Mouse (Mus musculus): ENCODE data around the gene Cpd.

Cpd gene

DNA sequence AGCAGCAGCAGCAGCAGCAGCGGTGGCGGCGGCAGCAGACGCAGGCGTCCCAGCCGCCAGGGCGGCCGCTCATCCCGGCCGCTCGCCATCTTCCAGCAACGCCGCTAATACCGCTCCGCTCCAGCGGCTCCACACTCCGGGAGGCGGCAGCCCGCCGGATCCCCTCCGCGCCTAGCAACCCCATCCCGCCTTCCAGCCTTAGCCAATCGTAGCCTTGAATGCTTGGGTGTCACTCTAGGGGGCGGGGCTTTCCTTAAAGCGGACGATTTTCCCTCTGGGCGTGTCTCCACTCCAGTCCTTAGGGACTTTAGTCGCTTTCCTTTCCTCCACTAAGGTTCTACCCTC, at the start of gene Cpd:
TSS of gene Cpd (minus strand) at position 141 of the 345 bp plus-strand sequence.
- peak; percentile 85 for DNase-seq (ENCODE audit: low spot score)

DNA sequence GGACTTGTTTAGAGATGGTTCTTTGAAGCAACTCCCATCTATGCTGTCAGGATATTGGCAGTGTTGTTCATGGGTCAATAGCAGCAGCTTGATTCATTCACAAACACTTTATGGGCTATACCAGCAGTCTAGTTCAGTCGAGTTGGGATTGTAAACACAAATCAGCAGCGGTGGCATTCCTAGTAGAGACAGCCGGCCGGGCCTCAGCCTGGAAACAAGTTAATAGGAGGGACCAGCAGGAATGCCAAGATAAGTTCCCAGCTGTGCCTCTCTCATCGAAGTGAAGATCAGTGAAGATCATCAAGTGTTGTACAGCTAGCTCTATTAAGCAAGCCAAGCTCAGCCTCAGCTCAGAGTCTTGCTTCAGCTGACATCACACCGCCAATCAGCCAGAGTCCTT, 49.5 kb upstream of the Cpd start:
- no peak for DNase-seq (ENCODE audit: low spot score)

DNA sequence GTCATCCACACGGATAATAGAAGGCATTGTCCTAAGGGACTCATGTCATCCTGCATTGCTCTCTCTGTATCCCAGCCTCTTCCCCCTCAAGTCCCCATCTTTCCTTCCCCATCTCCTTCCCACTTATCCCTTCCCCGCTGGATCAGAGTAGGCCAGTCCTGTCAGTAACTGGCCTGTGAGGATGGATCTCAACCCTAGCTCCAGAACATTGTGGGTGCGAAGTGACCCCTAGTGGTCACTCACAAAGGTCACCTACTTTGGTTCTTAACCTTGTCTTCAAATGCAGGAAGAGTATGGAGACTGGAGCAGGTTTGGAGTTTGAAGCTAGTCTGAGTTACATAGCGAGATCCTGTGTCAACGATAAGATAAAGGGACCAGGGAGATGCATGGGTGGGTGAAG, 47.4 kb upstream of the Cpd start:
- no peak for DNase-seq (ENCODE audit: low spot score)

DNA sequence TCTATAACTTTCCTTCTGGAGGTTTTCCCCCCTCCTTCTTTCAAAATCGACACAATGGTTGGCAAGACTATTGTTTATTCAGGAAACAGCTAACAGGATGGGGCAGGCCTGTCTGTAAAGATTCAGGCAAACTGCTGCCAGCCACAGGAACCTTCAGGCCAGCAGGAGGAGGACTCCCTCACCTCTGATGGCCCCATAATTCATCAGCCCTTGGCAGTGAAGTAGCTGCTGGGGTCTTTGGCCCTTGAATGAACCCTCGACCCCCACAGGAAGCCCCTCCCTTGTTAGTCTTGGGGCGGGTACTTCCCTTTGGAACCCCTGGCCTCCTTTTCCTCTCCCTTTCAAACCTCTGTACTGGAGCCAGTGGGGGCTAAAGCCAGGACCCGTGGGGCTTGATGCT, 46.8 kb upstream of the Cpd start:
- no peak for DNase-seq (ENCODE audit: low spot score)

DNA sequence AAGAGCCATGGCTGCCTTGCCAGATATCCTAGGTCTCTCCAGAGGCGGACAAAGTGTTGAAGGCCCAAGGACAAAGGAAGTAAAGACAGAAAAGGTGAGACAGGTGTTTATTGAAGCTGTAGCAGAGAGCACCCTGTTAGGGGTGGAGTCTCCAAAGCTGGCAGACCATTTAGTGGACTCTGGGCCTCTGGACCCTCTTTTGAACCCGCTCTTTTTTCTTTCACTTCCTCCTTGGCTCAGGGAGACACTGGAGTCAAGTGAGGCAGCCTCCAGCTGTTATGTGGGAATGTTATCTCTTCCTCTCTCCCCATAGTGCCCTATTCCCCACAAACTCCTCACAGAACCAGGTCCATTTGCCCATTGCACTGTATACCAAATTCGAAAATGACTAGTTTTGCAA, 46.2 kb upstream of the Cpd start:
- DNase-seq (ENCODE audit: low spot score) = no peak

DNA sequence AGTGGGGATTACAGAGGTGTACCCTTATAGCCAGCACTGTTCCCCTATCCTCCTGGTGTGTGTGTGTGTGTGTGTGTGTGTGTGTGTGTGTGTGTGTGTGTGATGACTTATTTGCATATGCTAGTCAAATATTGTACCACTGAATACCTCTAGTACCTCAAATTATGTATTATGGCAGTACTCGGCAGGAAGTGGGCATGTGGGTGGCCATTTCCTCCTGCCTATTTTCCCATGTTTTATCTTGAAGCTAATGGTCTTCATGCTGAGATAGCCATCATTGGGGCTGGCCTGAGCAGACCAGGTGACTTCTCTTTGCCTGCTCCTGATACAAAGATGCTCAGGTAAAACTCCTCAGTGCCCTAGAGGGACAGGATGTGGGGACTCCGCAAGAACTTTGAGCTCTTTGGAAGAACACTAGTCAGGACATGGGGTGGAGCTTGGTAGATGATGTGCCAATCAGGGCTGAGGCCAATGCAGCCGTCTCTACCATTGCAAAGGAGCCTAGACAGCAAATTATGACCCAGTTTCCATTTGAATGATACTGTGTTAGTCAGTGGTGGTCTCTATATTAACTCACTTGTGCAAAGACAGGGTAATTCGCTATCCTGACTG, 45.0 kb upstream of the Cpd start:
- DNase-seq (ENCODE audit: low spot score) = no peak

DNA sequence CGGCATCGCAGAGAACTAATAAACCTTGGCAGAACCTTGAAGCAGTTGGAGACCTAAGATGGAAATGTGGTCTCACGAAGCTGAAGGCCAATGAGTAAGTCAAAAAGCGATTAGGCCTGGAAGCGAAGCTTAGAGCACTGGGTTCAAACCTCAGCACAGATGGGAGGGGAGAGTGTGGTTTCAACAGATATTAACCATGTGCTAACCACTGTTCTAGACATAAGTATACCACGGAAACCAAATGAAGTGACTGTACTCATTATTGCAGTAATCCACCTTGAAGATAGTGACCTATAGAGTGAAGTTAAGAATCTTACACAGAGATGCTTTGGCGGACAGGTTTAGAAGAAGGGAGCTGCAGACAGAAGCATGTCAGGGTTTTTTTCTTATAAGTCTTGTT, 44.4 kb upstream of the Cpd start:
- DNase-seq (ENCODE audit: low spot score) = no peak

DNA sequence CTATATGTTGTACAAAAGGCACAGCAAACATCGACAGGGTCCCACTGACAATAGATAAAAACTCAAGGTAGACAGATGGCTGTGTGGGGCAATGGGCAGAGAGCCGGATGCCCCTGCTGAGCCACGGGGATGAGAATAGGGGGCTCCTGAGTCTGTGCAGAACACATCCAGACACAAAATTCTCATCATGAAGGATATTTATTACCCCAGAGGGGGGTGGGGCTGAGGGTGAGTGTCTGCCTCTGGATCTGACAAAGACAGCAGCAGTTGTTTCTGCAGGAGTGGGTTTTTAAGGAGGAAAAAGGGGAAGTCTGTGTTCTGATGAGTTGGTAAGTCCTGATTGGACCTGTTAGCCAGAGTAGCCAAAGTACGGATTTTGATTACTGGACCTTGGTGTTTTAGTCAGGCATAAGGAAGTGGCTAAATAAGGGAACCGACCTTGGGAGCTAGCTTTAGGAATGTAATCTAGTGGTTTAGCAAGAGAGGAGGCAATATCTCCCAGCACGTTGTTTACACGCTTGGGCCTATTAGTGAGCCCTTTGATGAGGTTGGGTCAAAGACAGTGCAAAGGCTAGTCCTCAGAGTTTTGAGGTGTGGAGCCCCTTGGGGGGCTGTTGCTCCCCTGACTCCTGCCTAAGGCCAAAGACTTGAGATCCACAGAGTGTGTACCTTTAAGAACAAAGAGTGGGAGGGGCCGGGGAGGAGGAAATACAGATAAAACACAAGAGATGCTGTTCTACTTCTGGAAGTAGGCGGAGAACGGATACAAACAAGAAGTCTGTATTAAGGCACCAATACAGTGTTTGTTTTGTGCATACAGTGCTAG, 42.7 kb upstream of the Cpd start:
- DNase-seq (ENCODE audit: low spot score) = no peak

DNA sequence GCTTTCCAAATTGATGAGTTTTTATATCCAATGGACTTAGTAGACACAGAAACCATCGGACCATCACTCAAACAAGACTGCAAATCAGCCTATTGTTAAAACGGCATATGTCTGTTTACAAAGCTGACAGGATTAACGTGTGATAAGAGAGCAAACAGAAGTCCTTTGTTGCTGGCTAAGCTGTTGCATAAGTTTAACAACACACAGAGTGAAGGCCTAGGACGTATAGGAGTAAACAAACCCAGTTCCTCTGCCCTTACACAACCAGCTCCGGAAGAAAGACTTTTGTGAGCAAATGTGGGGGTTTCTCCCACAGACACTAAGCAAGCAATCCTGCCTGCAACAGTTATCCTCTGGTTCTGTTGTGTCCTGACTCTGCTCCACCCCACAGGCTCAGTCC, 37.6 kb upstream of the Cpd start:
- no peak for DNase-seq (ENCODE audit: low spot score)

DNA sequence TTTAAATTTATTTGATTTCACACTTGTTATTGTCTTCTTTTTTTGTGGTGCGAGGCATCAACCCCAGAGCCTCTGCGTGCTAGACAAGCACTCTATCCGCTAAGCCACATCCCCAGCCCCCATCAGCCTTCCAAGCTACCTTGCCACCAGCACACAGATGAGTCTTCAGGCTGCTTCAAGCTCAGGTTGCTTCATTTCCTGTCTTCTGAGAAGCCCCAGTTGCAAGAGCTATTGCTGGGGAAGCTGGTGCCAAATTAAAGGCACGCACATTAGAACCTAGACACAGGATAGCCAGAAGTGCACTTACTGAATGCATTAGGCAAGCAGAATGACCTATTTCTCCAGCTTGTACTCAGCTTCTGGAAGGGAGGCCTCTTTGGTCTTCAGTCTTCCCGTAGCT, 33.0 kb upstream of the Cpd start:
- DNase-seq (ENCODE audit: low spot score) = no peak

DNA sequence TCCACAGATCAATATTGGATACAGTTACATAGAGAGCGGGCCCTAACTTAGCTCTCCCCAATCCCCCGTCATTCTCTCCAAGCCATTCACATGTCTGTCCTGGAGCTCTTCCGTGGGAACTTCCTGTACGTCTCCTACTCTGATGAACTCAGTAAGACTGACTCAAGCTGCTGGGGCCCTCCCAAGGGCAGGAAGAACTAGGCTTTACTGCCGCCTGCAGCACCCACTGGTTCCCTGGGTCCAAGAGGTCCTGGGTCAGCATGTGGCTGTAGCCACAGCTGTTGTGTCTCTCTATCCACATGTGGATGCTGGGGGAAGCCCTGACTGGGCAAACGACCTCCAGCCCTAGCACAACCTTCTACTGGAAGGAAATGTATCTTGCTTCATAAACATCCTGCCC, 27.9 kb upstream of the Cpd start:
- no peak for DNase-seq (ENCODE audit: low spot score)

DNA sequence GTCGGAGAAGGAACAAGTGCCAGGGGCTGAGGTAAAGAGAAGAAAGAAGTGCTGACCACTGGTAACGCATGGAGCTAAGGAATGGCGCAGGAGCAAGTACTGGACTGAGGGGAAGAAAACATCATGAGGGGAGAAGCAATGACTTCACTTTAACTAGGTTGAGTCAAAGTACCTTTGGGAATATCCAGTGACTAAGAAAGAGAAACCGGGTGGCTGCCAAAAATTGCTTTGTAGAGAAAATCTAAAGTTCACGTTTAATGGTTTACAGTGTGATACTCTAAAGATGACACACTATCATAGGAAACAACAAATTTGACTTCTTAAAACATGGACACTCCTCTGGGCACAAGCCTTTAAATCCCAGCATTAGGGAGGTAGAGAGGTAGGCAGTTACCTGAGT, 27.0 kb upstream of the Cpd start:
- no peak for DNase-seq (ENCODE audit: low spot score)

DNA sequence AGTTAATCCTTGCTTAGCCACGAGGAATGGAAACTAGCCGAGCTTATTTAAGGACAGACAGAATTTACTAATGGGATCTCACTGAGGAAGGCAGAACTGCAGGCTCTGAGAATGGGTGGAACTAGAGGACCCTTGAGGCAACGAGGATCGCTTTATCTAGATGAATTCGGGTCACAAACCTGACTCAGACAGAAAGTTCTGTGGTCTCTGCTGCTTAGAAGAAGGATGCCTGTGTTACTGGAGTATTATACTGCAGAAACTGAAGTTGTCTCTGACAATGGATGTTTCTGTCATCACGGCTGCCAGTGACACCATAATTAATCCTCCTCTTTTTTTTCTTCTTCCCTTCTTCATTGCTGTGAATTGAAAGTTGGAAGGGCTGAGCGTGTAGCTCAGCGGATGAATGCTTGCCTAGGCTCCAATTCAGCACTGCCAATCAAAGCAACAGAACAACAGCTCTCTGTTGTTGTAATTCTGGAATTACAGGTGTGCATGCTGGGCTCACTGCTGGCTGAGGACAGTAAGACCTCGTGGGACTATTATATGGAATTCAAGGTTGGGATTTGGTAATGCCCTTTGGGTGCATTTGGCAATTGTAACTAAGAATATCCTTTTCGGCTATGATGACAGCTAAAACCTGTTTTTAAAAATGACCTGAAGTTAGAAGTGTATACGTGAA, 25.9 kb upstream of the Cpd start:
- no peak for DNase-seq (ENCODE audit: low spot score)

DNA sequence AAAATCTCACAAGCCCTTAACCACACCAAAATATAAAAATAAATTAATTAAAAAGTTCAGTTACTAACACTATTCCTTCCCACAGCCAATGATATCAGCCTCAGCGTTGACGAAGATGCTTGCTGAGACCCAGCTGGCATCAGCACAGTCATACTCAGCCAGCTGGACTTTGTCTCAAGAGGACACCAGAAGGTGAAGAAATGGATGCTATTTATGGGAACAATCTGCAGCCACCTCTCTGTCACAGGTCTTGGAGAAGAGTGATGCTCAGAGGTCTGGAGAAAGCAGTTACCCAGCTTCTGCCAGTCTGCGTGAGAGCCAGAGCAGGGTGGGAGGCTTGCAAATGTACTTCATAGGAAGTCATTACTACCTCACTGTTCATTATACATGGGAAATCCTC, 14.4 kb upstream of the Cpd start:
- no peak for DNase-seq (ENCODE audit: low spot score)

DNA sequence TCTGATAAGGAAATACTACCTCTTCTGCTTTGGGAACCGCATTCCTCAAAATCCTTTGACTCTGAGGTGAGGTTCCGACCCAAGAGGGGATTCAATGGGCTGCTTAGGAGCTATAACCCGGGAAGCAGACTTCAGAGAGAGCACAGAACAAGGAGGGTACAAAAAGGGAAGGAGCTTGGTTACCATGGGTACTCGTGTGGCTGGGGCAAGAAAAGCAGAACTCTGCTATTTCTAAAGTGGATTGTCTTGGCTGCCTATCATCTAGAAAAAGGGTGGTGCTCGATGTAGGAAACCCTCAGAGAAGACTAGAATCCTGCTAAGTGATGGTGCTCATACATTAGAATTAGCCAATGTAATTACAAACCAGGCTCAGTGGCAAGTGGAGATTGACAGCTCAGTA, 12.4 kb upstream of the Cpd start:
- DNase-seq (ENCODE audit: low spot score) = no peak

DNA sequence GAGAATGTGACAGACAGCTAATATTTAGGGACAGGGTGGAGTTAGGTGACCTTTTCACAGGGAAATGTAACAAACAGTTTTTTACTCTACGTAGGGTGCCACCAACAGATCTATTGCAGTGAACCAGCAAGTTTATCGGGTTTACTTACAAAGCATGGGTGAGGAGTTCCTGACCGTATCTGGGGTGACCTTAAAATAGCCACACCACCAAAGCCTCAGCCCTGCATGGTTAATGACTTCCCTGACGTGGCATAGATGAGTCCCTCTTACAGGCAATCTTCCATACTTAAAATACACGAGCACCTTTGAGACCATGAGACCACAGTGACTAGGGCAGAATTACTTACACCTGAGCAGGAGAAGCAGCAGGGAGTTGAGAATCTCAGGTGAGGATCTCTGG, 12.0 kb upstream of the Cpd start:
- no peak for DNase-seq (ENCODE audit: low spot score)

DNA sequence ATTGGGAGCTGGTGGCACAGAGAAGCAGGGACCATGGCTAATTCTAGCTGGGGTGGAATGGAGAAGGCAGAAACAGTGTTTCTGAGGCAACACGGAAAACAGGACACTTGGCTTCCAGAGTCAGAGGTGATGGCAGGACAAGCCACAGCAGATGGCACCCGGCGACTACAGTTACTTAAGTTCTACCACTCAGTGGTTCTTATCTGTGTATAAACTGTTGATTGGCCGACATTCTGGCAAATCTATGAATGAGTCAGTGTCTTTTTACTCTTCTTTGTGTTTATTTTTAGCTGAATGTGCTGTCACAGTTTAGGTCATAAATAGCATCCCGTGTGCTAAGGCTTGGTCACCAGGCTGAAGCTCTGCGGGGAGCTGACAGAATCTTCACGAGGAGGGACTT, 10.3 kb upstream of the Cpd start:
- DNase-seq (ENCODE audit: low spot score) = no peak

DNA sequence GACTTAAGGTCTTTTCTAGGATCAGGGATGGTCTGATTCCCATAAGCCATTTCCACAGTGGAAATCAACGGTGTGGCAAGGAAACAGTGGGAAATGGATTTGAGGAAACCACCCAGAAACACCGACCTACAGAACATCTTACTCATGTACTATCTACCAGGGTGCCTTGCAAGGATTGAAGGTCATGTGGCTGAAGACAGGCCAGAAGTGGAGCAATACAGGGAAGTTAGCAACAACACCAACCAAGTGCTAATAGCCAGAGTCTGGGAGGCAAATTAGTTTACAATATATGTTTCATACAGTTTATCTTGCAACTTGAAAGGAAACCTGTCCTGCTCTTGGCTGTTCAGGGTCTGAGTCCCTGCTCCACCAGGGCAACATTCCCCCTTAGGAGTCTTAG, 9.8 kb upstream of the Cpd start:
- no peak for DNase-seq (ENCODE audit: low spot score)

DNA sequence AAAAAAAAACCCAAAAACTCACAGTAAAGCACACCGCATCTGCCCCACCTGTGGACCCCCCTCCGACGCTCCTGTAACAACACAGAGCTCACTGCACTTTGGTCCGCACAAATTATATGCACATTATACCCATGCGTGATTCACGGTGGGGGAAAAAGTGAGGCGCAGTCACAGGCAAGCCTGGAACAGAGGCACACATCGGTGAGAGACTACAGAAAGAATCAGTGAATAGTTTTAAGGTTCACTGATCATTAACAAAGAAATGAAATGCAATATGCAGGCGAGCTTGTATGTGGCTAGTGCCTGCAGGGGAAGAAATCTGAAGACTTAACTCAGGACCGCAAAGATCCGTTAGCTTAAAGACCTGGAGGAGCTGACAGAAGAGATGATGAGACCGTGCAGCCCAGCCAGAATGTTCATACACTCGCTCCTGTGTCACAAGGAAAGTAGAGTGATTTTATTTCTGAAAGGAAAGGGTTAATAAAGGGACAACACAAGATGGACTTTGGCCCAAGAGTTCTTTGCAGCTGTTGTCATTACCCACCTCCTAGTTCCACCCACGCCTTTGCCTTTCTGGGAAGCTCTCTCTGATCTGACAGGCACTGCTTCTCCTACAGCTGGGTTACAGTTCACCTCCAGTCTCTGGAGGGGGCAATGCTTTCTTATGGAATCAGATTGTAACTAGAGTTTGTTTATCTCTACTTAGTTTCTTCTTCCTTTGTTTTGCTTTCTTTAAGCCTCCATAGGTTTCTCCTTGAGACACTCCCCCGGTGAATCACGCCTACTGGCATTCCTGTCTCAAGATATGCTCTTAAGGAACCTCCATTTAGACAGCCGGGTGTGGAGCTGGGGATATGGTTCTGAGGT, 7.9 kb upstream of the Cpd start:
- no peak for DNase-seq (ENCODE audit: low spot score)

DNA sequence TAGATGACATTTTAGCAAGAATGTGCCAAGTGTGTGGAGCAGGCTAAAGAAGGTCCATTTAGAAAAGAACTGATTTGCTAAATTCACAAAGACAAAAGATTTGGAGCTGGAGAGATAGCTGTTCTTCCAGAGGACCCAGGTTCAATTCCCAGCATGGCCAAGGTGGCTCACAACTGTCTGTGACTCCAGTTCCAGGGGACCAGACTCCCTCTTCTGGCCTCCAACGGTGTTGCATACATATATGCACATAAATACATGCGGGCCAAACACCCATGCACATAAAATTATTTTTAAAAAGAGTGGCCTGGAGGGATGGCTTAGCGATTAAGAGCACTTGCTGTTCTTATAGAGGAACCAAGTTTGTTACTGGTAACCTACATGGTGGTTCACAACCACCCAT, 4.7 kb upstream of the Cpd start:
- DNase-seq (ENCODE audit: low spot score) = no peak

DNA sequence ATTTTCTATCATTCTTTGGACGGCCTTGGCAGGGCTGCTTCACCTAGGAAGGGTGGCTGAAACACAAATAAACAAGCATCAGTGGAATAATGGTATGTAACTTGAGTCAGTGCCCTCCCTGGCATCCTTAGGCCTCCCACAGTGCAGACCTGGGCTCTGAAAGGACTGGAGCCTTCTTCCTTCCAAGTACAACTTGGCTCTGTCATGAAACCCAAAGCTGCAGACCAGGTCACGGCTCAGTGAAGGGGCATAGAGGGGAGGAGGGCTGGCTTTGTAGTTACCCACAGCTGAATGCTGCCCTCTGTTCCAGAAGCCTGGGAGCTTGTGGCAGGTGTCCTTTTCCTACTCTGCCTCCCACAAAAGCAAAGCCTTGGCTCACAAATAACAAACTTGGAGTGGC, 2.8 kb upstream of the Cpd start:
- DNase-seq (ENCODE audit: low spot score) = no peak

DNA sequence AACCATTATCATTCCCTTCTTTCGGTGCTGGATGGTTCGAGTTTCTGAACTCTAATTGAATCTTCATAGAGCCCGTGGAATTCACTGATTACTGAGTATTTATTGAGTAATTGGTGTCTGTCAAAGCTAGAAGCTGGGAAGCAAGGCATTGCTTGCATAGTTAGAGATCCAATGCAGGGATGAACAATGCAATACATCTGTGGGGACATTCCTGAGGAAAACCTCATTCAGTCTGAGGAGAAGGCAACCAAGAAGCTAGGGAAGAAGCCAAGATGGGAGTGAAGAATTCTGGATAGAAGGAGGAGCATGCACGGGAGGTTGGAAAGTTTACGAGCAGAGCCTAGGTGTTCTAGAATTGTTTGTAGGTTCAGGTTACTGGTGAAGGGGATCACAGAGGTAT, 1.3 kb upstream of the Cpd start:
- no peak for DNase-seq (ENCODE audit: low spot score)

DNA sequence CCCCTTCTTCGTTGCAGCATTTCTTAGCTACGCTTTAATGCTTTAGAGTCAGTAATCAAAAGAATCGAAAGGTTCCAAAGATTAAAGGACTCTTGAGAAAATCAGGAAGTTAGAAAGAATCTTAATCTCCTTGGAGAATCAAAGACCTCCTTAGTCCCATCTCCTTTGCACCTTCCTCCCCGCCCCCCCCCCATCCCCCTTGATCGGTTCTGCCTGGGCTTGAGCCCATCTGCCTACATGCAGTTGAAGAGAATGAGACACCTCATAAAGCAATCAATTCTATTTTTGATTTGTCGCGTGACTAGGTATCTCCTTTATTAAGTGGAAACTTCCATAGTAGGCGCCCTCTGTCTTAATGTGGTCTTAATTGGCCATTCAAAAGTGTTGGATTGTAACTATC, 536 bp upstream of the Cpd start:
- no peak for DNase-seq (ENCODE audit: low spot score)
